Mouse (Mus musculus) liver, embryonic 14 days (tissue): ENCODE data around the gene Flna. TPM values are rescaled to one million over a fixed set of nuclear protein-coding genes. Genes with fewer than 3 reads are reported as not detected.

ENCODE experiments used
- polyA plus RNA-seq: library from polyadenylated mRNA; depleted of rRNA; stranded (reverse); fragments of >200 nt; gene quantifications from 2 replicates; pipeline ENCODE4 v1.2.3, GENCODE M21; 2012; rRNA removed

Gene Flna
- 62.6 and 67.5 TPM in 2 replicates for polyA plus RNA-seq

GRCm38 (mm10) chrX:74249615-74250014 is at the start of gene Flna:
Gene Flna, minus strand, starts transcription at chrX:74249820.

GRCm38 (mm10) chrX:74296538-74297448 is 47.2 kb upstream of the Flna start, which contains the start of gene Atp6ap1:
Gene Atp6ap1, plus strand, starts transcription at chrX:74297097.

GRCm38 (mm10) chrX:74281732-74282394 is 32.2 kb upstream of the Flna start, which contains the start of the genes Taz and Dnase1l1:
Gene Taz, plus strand, starts transcription at chrX:74281912.
Gene Dnase1l1, minus strand, starts transcription at chrX:74282337.

GRCm38 (mm10) chrX:74270062-74270901 is 20.7 kb upstream of the Flna start, which contains the start of gene Rpl10:
Gene Rpl10, plus strand, starts transcription at chrX:74270812.

GRCm38 (mm10) chrX:74254153-74254887 is 4.7 kb upstream of the Flna start, which contains the start of gene Emd:
Gene Emd, plus strand, starts transcription at chrX:74254687.

GRCm38 (mm10) chrX:74176959-74177358 is 72.7 kb downstream of the Flna start, which contains the start of gene Tktl1:
Gene Tktl1, plus strand, starts transcription at chrX:74177259.

Other genes starting within 250 kb of the Flna start
- gene Irak1, start 225.9 kb downstream of the Flna start, polyA plus RNA-seq, result 20.0 and 22.1 TPM in 2 replicates
- not detected in 2 replicates for gene Opn1mw, start 122.4 kb downstream of the Flna start, polyA plus RNA-seq
- 3.7 and 4.0 TPM in 2 replicates for gene Mecp2, start 114.5 kb downstream of the Flna start, polyA plus RNA-seq
- gene Tex28, start 82.0 kb downstream of the Flna start, polyA plus RNA-seq, result not detected in 2 replicates
- not detected in 2 replicates for gene Tktl1, start 72.6 kb downstream of the Flna start, polyA plus RNA-seq
- gene Emd, start 4.9 kb upstream of the Flna start, polyA plus RNA-seq, result 24.7 and 30.3 TPM in 2 replicates
- gene Rpl10, start 21.0 kb upstream of the Flna start, polyA plus RNA-seq, result 1,179 and 1,434 TPM in 2 replicates
- 18.0 and 20.9 TPM in 2 replicates for gene Taz, start 32.1 kb upstream of the Flna start, polyA plus RNA-seq
- gene Dnase1l1, start 32.5 kb upstream of the Flna start, polyA plus RNA-seq, result 21.8 and 24.2 TPM in 2 replicates
- 58.9 and 70.1 TPM in 2 replicates for gene Atp6ap1, start 47.3 kb upstream of the Flna start, polyA plus RNA-seq
- gene Gdi1, start 55.2 kb upstream of the Flna start, polyA plus RNA-seq, result 101 and 102 TPM in 2 replicates
- 22.3 and 24.1 TPM in 2 replicates for gene Fam50a, start 63.2 kb upstream of the Flna start, polyA plus RNA-seq
- 2.8 and 2.9 TPM in 2 replicates for gene Plxna3, start 79.2 kb upstream of the Flna start, polyA plus RNA-seq
- gene Lage3, start 103.8 kb upstream of the Flna start, polyA plus RNA-seq, result 43.3 and 50.5 TPM in 2 replicates
- 18.2 and 19.7 TPM in 2 replicates for gene Ubl4a, start 123.4 kb upstream of the Flna start, polyA plus RNA-seq
- 3.6 and 4.8 TPM in 2 replicates for gene Slc10a3, start 123.5 kb upstream of the Flna start, polyA plus RNA-seq
- 5.9 and 7.1 TPM in 2 replicates for gene Fam3a, start 143.5 kb upstream of the Flna start, polyA plus RNA-seq
- gene Ikbkg, start 143.5 kb upstream of the Flna start, polyA plus RNA-seq, result 12.9 and 13.4 TPM in 2 replicates
- gene G6pdx, start 179.4 kb upstream of the Flna start, polyA plus RNA-seq, result 22.1 and 30.4 TPM in 2 replicates
- gene Gm6880, start 231.6 kb upstream of the Flna start, polyA plus RNA-seq, result not detected in 2 replicates